Mouse (Mus musculus) neural tube, embryonic 14.5 days (tissue): ENCODE measurements at regions not wholly inside any gene's neighbourhood (a gene's known extent, or its start where the extent isn't known, plus 50 kb on each side); places are given as distances from the start of the nearest gene placed in this dataset.

Experiments
- ATAC-seq: fragments of 200-750 bp; cut with Nextera tagmentation; 2 replicates; pipeline ENCODE4 v1.8.0; 2017; ENCODE audit warnings: low read depth, mild to moderate bottlenecking, moderate TSS enrichment, moderate library complexity
- H3K27ac ChIP-seq: fragments of 300-500 bp; sonication (generic); 2 replicates; pipeline ENCODE4 v1.5.1; 2014; ENCODE audit warnings: low read depth, mild to moderate bottlenecking, control low read depth, low read length, moderate library complexity, mixed read lengths
- H3K27me3 ChIP-seq: fragments of 300-500 bp; sonication (generic); 2 replicates; pipeline ENCODE4 v1.6.1; 2014; ENCODE audit warnings: low read length; ENCODE audit not compliant: control insufficient read depth, insufficient read depth
- H3K36me3 ChIP-seq: fragments of 300-500 bp; sonication (generic); 2 replicates; pipeline ENCODE4 v1.6.1; 2014; ENCODE audit warnings: low read length, mixed read lengths; ENCODE audit not compliant: control insufficient read depth, insufficient read depth
- H3K4me1 ChIP-seq: fragments of 300-500 bp; sonication (generic); 2 replicates; pipeline ENCODE4 v1.6.1; 2014; ENCODE audit warnings: low read length; ENCODE audit not compliant: control insufficient read depth, insufficient read depth
- H3K4me2 ChIP-seq: fragments of 300-500 bp; sonication (generic); 2 replicates; pipeline ENCODE4 v1.6.1; 2014; ENCODE audit warnings: mild to moderate bottlenecking, low read depth, low read length, control low read depth
- H3K4me3 ChIP-seq: fragments of 300-500 bp; sonication (generic); 2 replicates; pipeline ENCODE4 v1.5.1; 2014; ENCODE audit warnings: low read depth, low read length, control low read depth, mixed read lengths
- H3K9ac ChIP-seq: fragments of 300-500 bp; sonication (generic); replicated peaks from 2 replicates; pipeline ENCODE4 v1.6.1; 2014; ENCODE audit warnings: low read depth, mild to moderate bottlenecking, control low read depth, low read length, mixed read lengths
- H3K9me3 ChIP-seq: fragments of 300-500 bp; sonication (generic); 2 replicates; pipeline ENCODE4 v1.6.1; 2016; ENCODE audit warnings: low read length; ENCODE audit not compliant: control insufficient read depth
- WGBS: fragments of 180-500 bp; shearing (Covaris S2); extraction: QIAGEN DNeasy Blood & Tissue Kit; methylation state at CpG from one replicate; pipeline ENCODE4 v1.1.7; 2014; 5-methylcytosine and 5-hydroxymethylcytosine counted together

DNA sequence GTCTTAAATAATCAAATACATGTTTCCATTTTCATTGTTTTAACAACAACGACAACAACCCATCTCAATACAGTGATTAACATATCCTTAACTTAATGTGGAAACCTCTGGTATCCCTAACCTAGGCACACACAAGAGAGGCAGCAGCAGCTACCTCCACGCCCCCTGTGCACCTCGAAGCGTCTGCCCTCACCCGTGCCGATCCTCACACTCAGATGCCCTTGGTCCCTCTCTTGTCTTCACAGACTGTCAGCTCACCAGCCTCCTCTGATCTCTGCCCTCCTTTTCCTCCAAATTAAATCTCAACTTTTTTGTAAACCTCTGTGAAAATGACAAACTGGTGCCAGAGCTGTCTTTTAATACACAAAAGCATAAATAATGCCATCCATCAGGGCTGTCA lies 185.2 kb downstream of the Gm45692 start:
- Histone ChIP-seq H3K9ac (no peak overlapping the region), H3K27me3 (no peaks in the 10 kb centered on the region), H3K4me3 (no peak overlapping the region), H3K36me3 (no peaks in the 10 kb centered on the region), H3K9me3 (no peaks in the 10 kb centered on the region), H3K27ac (no peak overlapping the region), H3K4me2 (no peak overlapping the region), H3K4me1 (peaks cover 7% of the 10 kb centered on the region; the same call in 1 of the 2 replicates)
- 64% methylated on average over 6 of the region's 6 CpGs for WGBS
- no peak for ATAC-seq

DNA sequence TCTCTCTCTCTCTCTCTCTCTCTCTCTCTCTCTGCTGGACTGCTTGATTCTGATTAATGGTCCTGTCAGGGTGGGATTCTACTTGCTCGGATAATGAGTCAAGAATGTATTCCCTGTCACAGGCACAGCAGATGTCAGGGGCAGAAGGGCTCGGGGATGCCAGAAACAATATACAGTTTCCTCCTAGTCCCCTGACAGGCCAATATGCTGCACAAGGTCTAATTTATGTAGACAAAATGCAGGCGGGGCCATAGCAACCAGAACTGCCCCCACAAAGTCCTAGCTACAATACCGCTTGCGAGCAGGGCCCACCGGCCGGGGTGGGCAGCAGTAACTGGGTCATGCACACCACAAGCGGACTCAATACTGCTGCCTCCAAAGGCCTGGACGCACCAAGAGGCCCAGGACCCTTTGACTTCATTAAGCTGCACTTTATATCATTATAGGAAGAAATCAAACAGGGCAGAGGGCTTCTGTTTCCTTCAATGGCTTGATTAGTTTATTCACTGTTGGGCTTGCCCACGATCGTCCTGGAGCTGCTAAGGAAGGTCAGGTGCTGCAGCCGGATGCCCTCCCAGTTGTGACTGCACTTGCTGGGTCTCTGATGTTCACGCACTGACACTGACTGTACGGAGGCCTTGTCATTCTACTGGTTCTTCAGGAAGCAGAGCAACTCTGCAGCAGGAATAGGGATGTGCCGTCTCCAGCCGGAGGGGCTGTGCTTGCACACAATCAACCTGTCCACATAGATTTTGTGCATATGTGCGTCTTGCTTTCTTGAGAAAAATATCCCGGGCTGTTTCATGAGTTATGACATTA lies 185.9 kb downstream of the Gm45692 start:
- H3K27me3 ChIP-seq = no peaks in the 10 kb centered on the region
- peaks cover 6% of the 10 kb centered on the region; the same call in 1 of the 2 replicates for H3K4me1 ChIP-seq
- 34% methylated on average over 18 of the region's 18 CpGs for WGBS
- H3K36me3 ChIP-seq = no peaks in the 10 kb centered on the region
- peak; percentile 82; the same call in 1 of the 2 replicates for ATAC-seq
- H3K4me2 ChIP-seq = no peak overlapping the region
- no peak overlapping the region for H3K4me3 ChIP-seq
- no peak overlapping the region for H3K9ac ChIP-seq
- H3K9me3 ChIP-seq = no peaks in the 10 kb centered on the region
- no peak overlapping the region for H3K27ac ChIP-seq

DNA sequence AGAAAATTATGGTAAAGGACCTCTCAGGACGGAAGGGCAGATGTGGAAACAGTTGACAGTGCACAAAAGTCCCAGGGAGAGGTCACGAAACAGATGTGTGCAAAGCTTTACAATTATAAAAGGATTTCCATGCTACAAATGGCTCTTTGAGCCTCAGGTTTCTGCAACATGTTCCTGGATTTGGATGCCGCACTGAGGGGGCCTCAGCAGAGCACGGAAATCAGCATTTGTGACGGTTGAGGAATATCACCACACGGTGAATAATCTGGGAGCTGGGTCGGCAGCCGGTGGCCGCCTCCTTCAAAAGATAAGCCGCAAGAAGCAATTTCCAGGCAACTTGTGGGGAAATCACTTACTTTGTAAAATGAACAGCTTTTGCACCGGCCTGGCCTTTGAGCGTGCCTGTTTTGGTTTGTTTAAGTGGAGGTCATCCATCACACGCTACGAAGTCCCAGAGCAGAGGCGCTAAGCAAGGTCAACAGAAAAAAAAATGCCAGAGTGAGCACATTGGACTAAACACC lies 188.8 kb downstream of the Gm45692 start:
- Histone ChIP-seq H3K36me3 (no peaks in the 10 kb centered on the region), H3K4me2 (no peak overlapping the region), H3K9ac (no peak overlapping the region), H3K27ac (no peak overlapping the region), H3K27me3 (no peaks in the 10 kb centered on the region), H3K4me1 (peaks cover 4% of the 10 kb centered on the region; the same call in 1 of the 2 replicates), H3K4me3 (no peak overlapping the region), H3K9me3 (no peaks in the 10 kb centered on the region)
- WGBS = 34% methylated on average over 15 of the region's 15 CpGs
- no peak for ATAC-seq

DNA sequence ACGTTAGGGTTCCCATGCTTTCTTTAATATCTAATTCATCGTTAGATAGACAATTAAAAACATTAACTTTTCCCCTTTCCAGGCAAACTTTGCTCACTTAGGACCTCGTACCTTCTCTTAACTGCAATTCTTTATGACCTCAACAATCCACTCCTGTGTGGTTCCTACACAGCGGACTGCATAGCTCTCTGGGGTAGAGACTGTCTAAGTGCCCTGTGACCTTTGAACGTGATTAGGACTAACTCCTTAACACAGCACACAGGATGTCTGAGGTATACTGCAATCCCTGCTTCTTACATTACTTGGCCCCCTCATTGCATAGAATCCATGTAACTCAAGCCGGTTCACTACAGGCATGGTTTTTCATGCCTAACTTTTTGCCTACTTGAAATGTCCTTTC lies 190.4 kb downstream of the Gm45692 start:
- H3K4me2 ChIP-seq = no peak overlapping the region
- no peak for ATAC-seq
- H3K27ac ChIP-seq = no peak overlapping the region
- no peak overlapping the region for H3K9ac ChIP-seq
- H3K4me1 ChIP-seq = peaks cover 4% of the 10 kb centered on the region; the same call in 1 of the 2 replicates
- no peak overlapping the region for H3K4me3 ChIP-seq
- no peaks in the 10 kb centered on the region for H3K9me3 ChIP-seq
- 77% methylated on average over 6 of the region's 6 CpGs for WGBS
- no peaks in the 10 kb centered on the region for H3K36me3 ChIP-seq
- H3K27me3 ChIP-seq = no peaks in the 10 kb centered on the region

DNA sequence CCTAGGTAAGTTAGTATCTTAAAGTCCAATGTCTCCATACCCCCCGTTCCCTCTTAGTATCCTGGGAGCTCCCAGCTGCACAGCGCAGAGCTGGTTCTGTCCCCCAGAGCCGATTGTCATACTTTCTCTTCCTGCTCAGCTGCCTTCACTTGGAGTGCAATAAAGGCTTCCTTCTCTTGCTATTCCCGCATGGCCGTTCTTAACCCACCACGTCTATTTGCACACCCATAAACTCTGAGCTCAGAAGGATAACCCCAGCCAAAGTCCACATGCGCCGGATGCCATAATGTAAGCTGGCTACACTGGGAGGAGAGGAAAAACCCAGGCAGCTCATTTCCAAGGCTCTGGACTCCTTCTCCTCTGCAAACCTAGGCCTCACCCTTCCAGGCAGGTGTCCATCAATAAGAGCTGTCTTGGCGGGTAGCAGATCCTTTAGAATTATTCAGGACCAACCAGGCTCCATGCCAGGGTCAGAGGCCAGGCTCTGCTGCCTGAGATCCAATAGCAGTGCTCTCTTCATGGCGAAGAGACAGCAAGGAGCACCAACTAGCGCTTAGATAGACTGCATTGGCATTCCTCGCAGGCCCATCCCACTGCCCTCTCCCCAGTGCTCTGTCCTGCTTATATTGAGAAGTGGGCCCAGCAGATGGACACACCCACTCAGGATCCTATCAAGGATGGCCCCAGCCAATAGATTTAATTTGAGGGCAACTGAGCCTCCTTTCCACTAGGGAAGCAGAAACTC lies 204.4 kb downstream of the Gm45692 start:
- no peak overlapping the region for H3K4me3 ChIP-seq

DNA sequence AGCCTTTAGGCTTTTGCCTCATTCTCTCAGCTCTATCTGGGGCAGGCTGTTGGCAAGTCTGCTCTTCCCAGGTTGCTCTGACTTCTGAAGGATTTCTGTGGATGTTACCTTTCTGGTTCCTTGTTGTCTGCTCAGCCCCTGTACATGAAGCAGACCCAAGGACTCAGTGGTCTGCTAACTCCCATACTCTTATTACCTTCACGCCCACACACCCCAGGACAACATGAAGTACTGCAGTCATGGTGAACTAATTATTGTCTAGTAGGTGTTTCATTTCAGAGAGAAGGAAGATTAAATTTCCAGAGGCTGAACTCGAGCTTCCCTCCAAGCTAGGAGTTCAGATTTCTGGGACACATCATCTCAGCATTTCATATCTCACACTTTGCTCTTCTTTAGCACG lies 205.3 kb downstream of the Gm45692 start:
- H3K9me3 ChIP-seq = no peaks in the 10 kb centered on the region
- 82% methylated on average over 3 of the region's 3 CpGs for WGBS
- no peak overlapping the region for H3K9ac ChIP-seq
- H3K27me3 ChIP-seq = no peaks in the 10 kb centered on the region
- no peak overlapping the region for H3K4me2 ChIP-seq
- no peaks in the 10 kb centered on the region for H3K36me3 ChIP-seq
- no peak overlapping the region for H3K4me3 ChIP-seq
- no peak for ATAC-seq
- H3K4me1 ChIP-seq = no peaks in the 10 kb centered on the region
- H3K27ac ChIP-seq = no peak overlapping the region

More for the DNA sequence above, 204.4 kb downstream of the Gm45692 start:
- Histone ChIP-seq H3K4me2 (no peak overlapping the region), H3K4me1 (no peaks in the 10 kb centered on the region), H3K36me3 (no peaks in the 10 kb centered on the region), H3K27me3 (no peaks in the 10 kb centered on the region), H3K9me3 (no peaks in the 10 kb centered on the region), H3K27ac (no peak overlapping the region), H3K9ac (no peak overlapping the region)
- ATAC-seq = no peak
- WGBS = 85% methylated on average over 12 of the region's 12 CpGs

DNA sequence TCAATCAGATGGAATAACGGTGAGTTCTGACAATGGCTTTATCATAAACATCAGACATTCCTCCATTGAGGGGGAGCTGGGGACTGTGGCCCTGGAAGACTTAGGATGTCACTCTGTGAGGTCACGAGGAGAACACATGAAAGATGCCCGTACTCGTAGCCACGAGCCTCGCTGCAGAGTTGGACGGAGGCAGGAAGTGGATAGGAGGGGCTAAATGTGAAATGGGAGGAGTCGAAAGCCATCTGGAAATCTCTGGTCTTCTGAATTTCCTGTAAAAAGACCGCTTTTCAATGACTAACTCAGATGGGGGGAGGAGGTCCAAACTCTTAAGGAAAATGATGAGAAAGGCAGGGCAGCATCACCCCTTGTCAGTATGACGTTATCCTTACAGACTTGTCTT lies 210.5 kb downstream of the Gm45692 start:
- whole genome bisulfite sequencing = 86% methylated on average over 10 of the region's 10 CpGs
- no peak overlapping the region for H3K4me3 ChIP-seq
- no peak for ATAC-seq
- H3K4me1 ChIP-seq = no peaks in the 10 kb centered on the region
- H3K36me3 ChIP-seq = no peaks in the 10 kb centered on the region
- no peaks in the 10 kb centered on the region for H3K9me3 ChIP-seq
- no peak overlapping the region for H3K27ac ChIP-seq
- H3K27me3 ChIP-seq = peaks cover 3% of the 10 kb centered on the region; the same call in 1 of the 2 replicates
- H3K4me2 ChIP-seq = no peak overlapping the region
- H3K9ac ChIP-seq = no peak overlapping the region

DNA sequence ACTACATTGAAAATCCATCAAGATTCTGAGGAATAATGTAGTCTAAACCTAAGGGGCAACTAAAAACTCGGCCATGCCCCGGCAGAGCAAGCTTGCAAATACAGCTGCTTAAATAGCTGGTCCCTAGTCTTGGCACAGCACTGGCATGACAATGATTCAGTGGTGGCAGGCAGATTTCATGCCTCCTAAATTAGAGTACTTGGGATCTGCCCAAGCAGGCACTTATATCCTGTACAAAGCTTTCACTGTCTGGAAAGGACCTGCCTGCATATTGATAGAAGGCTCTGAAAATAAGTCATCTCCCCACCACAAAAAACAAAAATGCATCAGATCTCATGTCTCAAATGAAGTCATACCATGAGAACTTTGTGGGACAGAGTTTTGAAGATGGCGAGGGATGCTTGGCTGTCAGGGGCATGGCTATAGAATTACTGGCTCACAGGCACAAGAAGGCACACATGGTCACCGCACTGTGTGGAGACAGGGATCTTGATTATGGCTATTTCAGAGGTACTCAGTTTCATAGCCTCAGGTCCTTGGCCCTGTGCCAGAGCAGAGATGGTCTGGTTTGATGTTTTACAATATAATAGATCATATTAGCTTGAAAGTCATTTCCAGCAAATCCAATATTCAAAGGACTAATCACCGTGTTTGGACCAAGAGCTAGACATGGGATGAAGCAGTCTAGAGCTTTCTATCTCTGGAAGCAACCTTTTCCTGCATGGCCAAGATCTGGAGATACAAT lies 217.7 kb downstream of the Gm45692 start:
- 73% methylated on average over 5 of the region's 5 CpGs for WGBS
- Histone ChIP-seq H3K4me3 (no peak overlapping the region), H3K36me3 (no peaks in the 10 kb centered on the region), H3K9me3 (no peaks in the 10 kb centered on the region), H3K9ac (no peak overlapping the region), H3K27ac (no peak overlapping the region), H3K4me1 (no peaks in the 10 kb centered on the region), H3K27me3 (peaks cover 3% of the 10 kb centered on the region; the same call in 1 of the 2 replicates), H3K4me2 (no peak overlapping the region)
- ATAC-seq = no peak
